Mouse (Mus musculus): ENCODE measurements around the gene Ifi35. TPM values are rescaled to one million over a fixed set of nuclear protein-coding genes. Genes with fewer than 3 reads are reported as not detected.

Gene Ifi35
- polyA plus RNA-seq, 1 experiment from 2014 or later: 3.4 TPM

- Histone ChIP-seq H3K9me3 (no peaks in the 10 kb centered on the region), H3K36me3 (replicated peaks) (peaks cover 4% of the 10 kb centered on the region), H3K4me3 (no peak overlapping the region), H3K4me1 (peaks cover 32% of the 10 kb centered on the region), H3K27me3 (ENCODE audit: poor library complexity, severe bottlenecking) (no peaks in the 10 kb centered on the region), H3K27ac (no peak overlapping the region)
- DNase-seq (ENCODE audit: extremely low spot score, low spot score): no peak
- 95% methylated on average over 10 of the region's 10 CpGs for WGBS
Measured at GRCm38 (mm10) chr11:101451536-101451935, 3.3 kb downstream of the Ifi35 start.

- Histone ChIP-seq H3K9me3 (no peaks in the 10 kb centered on the region), H3K27me3 (ENCODE audit: poor library complexity, severe bottlenecking) (no peaks in the 10 kb centered on the region), H3K27ac (no peak overlapping the region), H3K4me3 (no peak overlapping the region), H3K36me3 (replicated peaks) (no peaks in the 10 kb centered on the region), H3K4me1 (peaks cover 32% of the 10 kb centered on the region)
- 79% methylated on average over 10 of the region's 10 CpGs for WGBS
- no peak for DNase-seq (ENCODE audit: extremely low spot score, low spot score)
Measured at GRCm38 (mm10) chr11:101452093-101452774, 4.0 kb downstream of the Ifi35 start.

- Histone ChIP-seq H3K4me1 (peaks cover 40% of the 10 kb centered on the region), H3K36me3 (replicated peaks) (peaks cover 18% of the 10 kb centered on the region), H3K9me3 (no peaks in the 10 kb centered on the region), H3K27me3 (ENCODE audit: poor library complexity, severe bottlenecking) (no peaks in the 10 kb centered on the region), H3K4me3 (no peak overlapping the region), H3K27ac (peak overlapping the region; percentile 3; the same call in 1 of the 2 replicates)
- DNase-seq (ENCODE audit: extremely low spot score, low spot score): no peak
- WGBS: 45% methylated on average over 6 of the region's 6 CpGs
Measured at GRCm38 (mm10) chr11:101454702-101455101, 6.5 kb downstream of the Ifi35 start.

GRCm38 (mm10) chr11:101455627-101456026, 7.4 kb downstream of the Ifi35 start:
- peaks cover 48% of the 10 kb centered on the region for H3K4me1 ChIP-seq
- no peaks in the 10 kb centered on the region for H3K9me3 ChIP-seq
- WGBS: 93% methylated on average over 7 of the region's 7 CpGs
- DNase-seq (ENCODE audit: extremely low spot score, low spot score): no peak
- peaks cover 27% of the 10 kb centered on the region for H3K36me3 ChIP-seq (replicated peaks)
- no peak overlapping the region for H3K4me3 ChIP-seq
- H3K27me3 ChIP-seq (ENCODE audit: poor library complexity, severe bottlenecking): no peaks in the 10 kb centered on the region
- no peak overlapping the region for H3K27ac ChIP-seq

GRCm38 (mm10) chr11:101457631-101458030, 9.4 kb downstream of the Ifi35 start:
- peaks cover 42% of the 10 kb centered on the region for H3K36me3 ChIP-seq (replicated peaks)
- peaks cover 52% of the 10 kb centered on the region for H3K4me1 ChIP-seq
- DNase-seq (ENCODE audit: extremely low spot score, low spot score): no peak
- no peak overlapping the region for H3K4me3 ChIP-seq
- 94% methylated on average over 9 of the region's 9 CpGs for WGBS
- 0 out of 2 replicates have a peak overlapping the region, but pooled peaks have one; percentile 12 for H3K27ac ChIP-seq
- no peaks in the 10 kb centered on the region for H3K9me3 ChIP-seq
- no peaks in the 10 kb centered on the region for H3K27me3 ChIP-seq (ENCODE audit: poor library complexity, severe bottlenecking)

GRCm38 (mm10) chr11:101458217-101458616, 10.0 kb downstream of the Ifi35 start:
- Histone ChIP-seq H3K27ac (no peak overlapping the region), H3K4me1 (peaks cover 57% of the 10 kb centered on the region), H3K27me3 (ENCODE audit: poor library complexity, severe bottlenecking) (no peaks in the 10 kb centered on the region), H3K4me3 (no peak overlapping the region), H3K36me3 (replicated peaks) (peaks cover 42% of the 10 kb centered on the region), H3K9me3 (no peaks in the 10 kb centered on the region)
- no peak for DNase-seq (ENCODE audit: extremely low spot score, low spot score)
- WGBS: 87% methylated on average over 12 of the region's 12 CpGs

GRCm38 (mm10) chr11:101459716-101460115, 11.5 kb downstream of the Ifi35 start:
- peak overlapping the region; percentile 60; the same call in 1 of the 2 replicates for H3K27ac ChIP-seq
- H3K27me3 ChIP-seq (ENCODE audit: poor library complexity, severe bottlenecking): peaks cover 7% of the 10 kb centered on the region; the same call in 1 of the 2 replicates
- peaks cover 65% of the 10 kb centered on the region for H3K4me1 ChIP-seq
- no peaks in the 10 kb centered on the region for H3K9me3 ChIP-seq
- H3K36me3 ChIP-seq (replicated peaks): peaks cover 42% of the 10 kb centered on the region
- WGBS: 40% methylated on average over 6 of the region's 6 CpGs
- H3K4me3 ChIP-seq: peak overlapping the region; percentile 12; the same call in 1 of the 2 replicates
- no peak for DNase-seq (ENCODE audit: extremely low spot score, low spot score)

GRCm38 (mm10) chr11:101460321-101460720, 12.1 kb downstream of the Ifi35 start:
- DNase-seq (ENCODE audit: extremely low spot score, low spot score): no peak
- Histone ChIP-seq H3K27ac (peak overlapping the region; percentile 60; the same call in 1 of the 2 replicates), H3K36me3 (replicated peaks) (peaks cover 42% of the 10 kb centered on the region), H3K4me3 (no peak overlapping the region), H3K4me1 (peaks cover 66% of the 10 kb centered on the region), H3K27me3 (ENCODE audit: poor library complexity, severe bottlenecking) (peaks cover 13% of the 10 kb centered on the region; the same call in 1 of the 2 replicates), H3K9me3 (no peaks in the 10 kb centered on the region)
- 87% methylated on average over 15 of the region's 15 CpGs for WGBS

GRCm38 (mm10) chr11:101462141-101462540, 13.9 kb downstream of the Ifi35 start:
- Histone ChIP-seq H3K27me3 (ENCODE audit: poor library complexity, severe bottlenecking) (peaks cover 28% of the 10 kb centered on the region), H3K36me3 (replicated peaks) (peaks cover 42% of the 10 kb centered on the region), H3K4me1 (peaks cover 78% of the 10 kb centered on the region), H3K9me3 (no peaks in the 10 kb centered on the region), H3K27ac (peak overlapping the region; percentile 75), H3K4me3 (peak overlapping the region; percentile 26)
- DNase-seq (ENCODE audit: extremely low spot score, low spot score): no peak
- 88% methylated on average over 14 of the region's 14 CpGs for WGBS

GRCm38 (mm10) chr11:101462583-101463440, 14.6 kb downstream of the Ifi35 start:
- peak overlapping the region; percentile 26 for H3K4me3 ChIP-seq
- DNase-seq (ENCODE audit: extremely low spot score, low spot score): no peak
- H3K27ac ChIP-seq: peak overlapping the region; percentile 75
- H3K4me1 ChIP-seq: peaks cover 85% of the 10 kb centered on the region
- H3K36me3 ChIP-seq (replicated peaks): peaks cover 42% of the 10 kb centered on the region
- H3K9me3 ChIP-seq: no peaks in the 10 kb centered on the region
- 46% methylated on average over 13 of the region's 13 CpGs for WGBS
- H3K27me3 ChIP-seq (ENCODE audit: poor library complexity, severe bottlenecking): peaks cover 29% of the 10 kb centered on the region

- peaks cover 89% of the 10 kb centered on the region for H3K4me1 ChIP-seq
- peak within 1 kb of the TSS; percentile 83 for H3K4me3 ChIP-seq
- WGBS: 12% methylated on average over 12 of the region's 12 CpGs
- H3K27me3 ChIP-seq (ENCODE audit: poor library complexity, severe bottlenecking): peaks cover 37% of the 10 kb centered on the region
- no peak for DNase-seq (ENCODE audit: extremely low spot score, low spot score)
- H3K9me3 ChIP-seq: no peaks in the 10 kb centered on the region
- peaks cover 26% of the 10 kb centered on the region for H3K36me3 ChIP-seq (replicated peaks)
- peak within 1 kb of the TSS; percentile 83 for H3K27ac ChIP-seq
Measured at GRCm38 (mm10) chr11:101464211-101465100, 16.2 kb downstream of the Ifi35 start, which contains the start of gene Rnd2. Rnd2 (plus strand) TSS chr11:101464999.
